Mouse (Mus musculus): ENCODE results near the gene Gm28551. TPM values are rescaled to one million over a fixed set of nuclear protein-coding genes. Genes with fewer than 3 reads are reported as not detected.
"Not testable (repeated sequence)": the region's sequence is repeated elsewhere in the genome, so short reads cannot be mapped to it uniquely, and the experiment has no call there.

Gene Gm28551
- total RNA-seq (2021) = not detected

DNA sequence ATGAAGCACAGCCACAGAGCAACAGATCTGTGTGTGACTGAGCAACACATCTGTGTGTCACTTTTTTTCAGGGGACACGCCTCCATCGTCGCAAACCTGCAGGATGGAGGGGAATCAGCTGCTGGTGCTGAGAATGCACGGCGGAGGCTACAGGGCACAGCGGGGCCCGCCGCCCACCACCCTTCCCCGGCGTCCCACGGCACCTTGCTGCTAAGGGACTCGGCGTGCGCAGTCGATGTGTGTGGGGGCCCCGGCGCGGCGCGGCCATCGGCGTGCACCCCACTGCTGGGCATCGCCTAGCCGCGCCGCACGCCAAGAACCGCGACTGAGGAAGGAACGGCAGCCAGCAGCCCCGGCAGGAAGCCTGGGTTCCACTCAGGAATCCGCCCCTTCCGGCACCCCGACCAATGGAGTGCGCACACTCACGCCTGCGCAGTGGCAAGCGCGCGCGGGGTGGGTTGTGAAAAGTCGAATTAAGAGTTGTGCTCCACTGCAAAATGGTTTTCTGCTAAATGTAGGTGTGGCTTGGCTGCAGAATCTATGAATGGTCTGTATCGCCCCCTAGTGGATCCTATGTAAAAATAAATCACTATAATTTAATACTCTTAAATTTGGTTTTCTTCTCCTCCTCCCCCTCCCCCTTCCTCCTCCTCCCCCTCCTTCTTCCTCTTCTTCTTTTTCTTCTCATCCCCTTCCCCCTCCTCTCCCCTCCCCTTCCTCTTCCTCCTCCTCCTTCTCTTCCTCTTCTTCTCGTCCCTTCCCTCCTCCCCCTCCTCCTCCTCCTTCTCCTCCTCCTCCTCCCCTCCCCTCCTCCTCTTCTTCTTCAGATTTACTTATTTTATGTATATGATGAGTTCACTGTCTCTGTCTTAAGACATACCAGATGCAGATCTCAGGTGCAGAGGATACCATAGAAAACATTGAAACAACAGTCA, at the start of gene Gm28551, which contains the start of the genes Asdurf and Asnsd1:
Gene Gm28551, minus strand, starts transcription at position 341 of the 935 bp plus-strand sequence.
Gene Asdurf, minus strand, starts transcription at position 293 of the 935 bp plus-strand sequence.
Gene Asnsd1, minus strand, starts transcription at position 426 of the 935 bp plus-strand sequence.
- peak; percentile 99 for DNase-seq

DNA sequence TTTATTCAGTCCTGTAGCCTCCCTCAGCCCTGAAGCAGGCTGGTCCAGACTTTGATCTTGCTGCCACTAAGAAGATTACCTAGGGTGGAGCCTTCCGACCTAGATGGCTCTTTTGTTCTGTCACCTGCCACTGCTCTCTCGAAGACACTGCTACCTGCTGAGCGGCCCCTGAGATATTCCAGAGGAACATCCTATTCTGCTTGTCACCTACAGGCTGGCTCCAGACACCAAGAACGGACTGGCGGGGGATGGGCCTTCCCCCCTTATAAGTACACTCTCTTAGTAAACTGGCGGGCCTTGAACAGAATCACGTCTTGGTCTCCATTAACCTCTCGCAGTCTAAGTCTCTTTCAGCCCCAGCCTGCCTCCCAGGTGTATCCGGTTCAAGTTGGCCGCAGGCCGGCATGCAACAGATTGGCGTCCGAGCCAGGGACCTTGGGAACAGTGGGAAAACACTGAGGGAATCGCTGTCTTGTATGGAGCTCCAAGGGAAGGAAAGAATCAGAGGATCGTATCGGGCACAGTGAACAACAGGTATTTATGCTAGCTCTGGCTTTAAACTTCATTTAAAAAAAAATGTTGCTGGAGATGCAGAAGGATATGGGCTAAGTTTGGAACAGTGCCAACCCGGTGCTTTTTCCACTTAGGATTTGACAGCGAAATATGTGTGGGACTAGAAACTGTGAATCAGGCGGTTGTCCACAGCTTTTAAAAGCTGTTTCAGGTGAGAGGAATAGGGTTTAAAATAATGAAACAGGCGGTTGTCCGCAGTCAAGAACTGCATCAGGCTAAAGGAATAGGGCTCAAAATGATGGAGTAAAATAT, 41.7 kb upstream of the Gm28551 start:
- peak; percentile 25 for DNase-seq

GRCm38 (mm10) chr1:53388762-53389161, 36.3 kb upstream of the Gm28551 start:
- DNase-seq = no peak

DNA sequence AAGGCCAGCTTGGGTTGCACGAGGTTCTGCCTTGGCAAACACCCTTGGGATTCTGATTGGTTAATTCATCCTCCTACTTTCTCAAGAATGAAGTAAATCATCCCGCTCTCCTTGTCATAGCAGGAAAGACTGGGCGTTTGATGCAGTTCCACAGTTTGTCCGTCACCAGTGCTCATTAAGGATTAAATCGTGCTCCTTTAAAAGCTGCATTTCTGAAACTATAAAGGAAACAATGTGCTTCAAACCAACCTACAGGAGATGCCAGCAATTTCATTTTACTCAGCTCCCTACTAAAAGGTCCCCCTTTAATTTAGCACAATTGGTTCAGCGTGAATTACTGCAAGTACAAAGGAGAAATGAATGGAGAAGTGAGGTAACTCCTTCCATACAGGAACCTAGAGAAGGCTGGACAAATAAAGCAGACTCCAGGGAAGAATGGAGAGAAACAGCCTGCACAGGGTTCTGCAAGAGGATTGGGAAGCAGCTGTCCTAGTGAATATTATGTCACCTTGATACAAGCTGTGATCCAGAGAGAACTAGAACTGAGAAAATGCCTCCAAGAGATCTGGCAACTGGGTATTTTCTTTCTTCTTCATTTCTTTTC, 31.7 kb upstream of the Gm28551 start:
- DNase-seq = no peak

GRCm38 (mm10) chr1:53377731-53378130, 25.3 kb upstream of the Gm28551 start:
- DNase-seq = no peak

DNA sequence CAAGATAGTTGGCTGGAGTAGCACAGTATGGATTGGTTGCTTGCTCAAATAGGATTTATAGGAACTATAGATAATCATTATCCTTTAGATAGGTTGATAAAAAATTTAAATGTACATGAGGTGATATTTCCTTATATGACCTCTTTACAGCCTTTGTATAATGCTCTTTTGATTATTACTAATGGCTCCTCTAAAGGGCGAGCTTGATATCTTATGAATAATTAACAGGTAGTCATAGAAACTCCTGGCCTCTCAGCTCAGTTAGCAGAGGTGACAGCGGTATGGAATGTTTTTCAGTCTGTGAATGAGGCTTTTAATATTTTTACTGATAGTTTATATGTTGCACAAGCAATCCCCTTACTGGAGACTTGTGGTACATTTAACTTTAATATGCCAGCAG, 23.5 kb upstream of the Gm28551 start:
- DNase-seq = not testable (repeated sequence)

GRCm38 (mm10) chr1:53358988-53359387, 6.5 kb upstream of the Gm28551 start:
- no peak for DNase-seq

GRCm38 (mm10) chr1:53341071-53341470, 11.4 kb downstream of the Gm28551 start:
- DNase-seq = no peak

DNA sequence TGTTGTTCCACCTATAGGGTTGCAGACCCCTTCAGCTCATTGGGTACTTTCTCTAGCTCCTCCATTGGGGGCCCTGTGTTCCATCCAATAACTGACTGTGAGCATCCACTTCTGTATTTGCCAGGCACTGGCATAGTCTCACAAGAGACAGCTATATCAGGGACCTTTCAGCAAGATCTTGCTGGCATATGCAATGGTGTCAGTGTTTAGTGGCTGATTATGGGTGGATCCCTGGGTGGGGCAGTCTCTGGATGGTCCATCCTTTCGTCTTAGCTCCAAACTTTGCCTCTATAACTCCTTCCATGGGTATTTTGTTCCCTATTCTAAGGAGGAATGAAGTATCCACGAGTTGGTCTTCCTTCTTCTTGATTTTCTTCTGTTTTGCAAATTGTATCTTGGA, 15.1 kb downstream of the Gm28551 start:
- not testable (repeated sequence) for DNase-seq

DNA sequence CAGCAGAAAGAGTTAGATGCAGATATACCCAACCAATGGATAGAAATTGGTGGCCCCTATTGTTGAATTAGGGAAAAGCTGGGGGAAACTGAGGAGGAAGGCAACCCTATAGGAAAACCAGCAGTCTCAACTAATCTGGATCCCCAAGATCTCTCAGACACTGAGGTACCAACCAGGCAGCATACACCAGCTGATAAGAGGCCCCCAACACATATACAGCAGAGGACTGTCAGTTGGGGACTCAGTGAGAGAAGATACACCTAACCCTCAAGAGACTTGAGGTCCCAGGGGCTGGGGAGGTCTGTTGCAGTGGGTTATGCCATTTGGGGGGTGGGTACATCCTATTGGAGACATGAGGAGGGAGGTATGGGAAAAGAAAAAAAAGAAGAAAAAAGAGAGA, 17.0 kb downstream of the Gm28551 start:
- no peak for DNase-seq

DNA sequence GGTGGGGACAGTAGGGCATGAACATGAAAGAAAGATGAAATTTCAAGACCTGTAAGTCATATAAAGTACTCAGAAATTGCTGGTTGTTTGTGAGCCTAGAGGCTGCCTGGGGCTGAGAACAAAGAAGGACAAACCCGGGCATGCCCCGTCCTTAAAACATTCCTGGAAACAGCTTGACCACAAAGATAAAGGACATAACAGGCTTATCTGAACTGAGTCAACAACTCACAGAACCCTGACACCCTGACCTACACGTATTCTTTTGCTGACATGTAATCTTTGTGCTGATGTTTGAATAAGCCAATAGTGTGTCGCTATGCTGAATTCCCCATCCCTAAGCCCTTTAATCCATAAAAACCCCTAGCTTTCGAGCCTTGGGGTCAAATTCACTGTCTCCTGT, 18.9 kb downstream of the Gm28551 start:
- not testable (repeated sequence) for DNase-seq

GRCm38 (mm10) chr1:53324827-53325494, 27.5 kb downstream of the Gm28551 start:
- DNase-seq = no peak

DNA sequence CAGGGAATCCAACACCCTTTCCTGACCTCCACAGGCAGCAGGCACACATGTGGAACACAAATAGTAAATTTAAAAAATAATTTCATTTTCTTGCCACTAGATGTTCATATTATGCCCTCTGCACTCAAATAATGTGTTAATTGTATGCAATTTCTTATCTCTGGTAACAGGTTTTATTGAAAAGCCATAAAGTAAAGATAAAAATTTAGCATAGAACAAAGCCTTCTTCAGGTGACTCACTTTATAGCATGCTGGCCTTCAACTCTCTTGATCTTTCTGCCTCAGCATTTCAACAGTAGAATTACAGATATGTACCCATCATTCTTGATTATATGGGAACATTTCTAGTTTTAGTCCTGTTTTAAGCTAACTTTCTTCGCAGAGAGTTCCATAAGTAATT, 28.2 kb downstream of the Gm28551 start:
- DNase-seq = no peak

DNA sequence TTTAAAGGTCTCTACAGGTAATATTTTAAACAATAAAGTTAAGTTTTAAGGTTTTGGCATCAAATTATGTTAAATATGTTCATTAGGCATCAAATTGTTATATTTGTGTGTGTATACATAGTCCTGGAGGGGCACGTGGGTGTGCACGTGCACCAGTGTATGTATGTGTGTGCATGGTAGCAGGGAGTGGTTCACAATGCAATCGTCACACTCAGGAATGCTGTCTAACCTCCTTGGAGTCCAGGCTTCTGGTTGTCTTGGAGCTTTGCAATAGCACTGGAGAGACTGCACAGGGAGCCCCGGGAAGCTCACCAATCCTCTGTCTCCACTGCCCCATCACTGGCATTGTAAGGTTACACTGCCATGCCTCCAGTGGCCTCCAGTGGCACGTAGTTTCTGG, 29.2 kb downstream of the Gm28551 start:
- DNase-seq = no peak

DNA sequence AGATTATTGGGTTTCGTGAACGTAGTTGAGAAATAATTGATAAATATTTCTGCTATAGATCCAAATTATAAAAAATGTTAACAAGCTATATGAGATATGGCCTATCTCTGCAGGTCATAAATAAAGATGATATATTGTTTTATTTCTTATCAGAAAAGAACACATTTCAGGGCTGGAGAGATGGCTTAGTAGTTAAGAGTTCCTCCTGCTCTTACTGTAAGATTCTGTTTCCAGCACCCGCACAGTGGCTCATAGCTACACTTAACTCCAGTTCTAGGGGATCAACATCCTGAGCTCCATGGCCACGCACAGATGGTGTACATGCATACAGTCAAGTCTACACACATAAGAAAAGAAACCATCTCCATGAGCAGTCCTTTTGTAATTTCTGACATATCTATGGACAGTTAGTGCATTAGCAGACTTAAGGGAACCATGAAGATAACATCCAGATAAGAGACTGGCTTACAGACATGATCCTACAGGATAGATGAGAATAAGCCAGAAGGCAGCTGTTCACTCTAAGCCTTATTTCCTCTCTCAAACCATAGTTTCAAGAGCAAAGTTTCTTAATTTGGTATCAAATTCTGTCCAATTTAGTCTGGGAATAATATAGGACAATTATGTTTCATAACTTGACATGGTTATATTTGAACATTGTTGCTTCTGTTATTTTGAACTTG, 30.7 kb downstream of the Gm28551 start:
- DNase-seq = no peak

GRCm38 (mm10) chr1:53312989-53313967, 39.2 kb downstream of the Gm28551 start, which contains the start of gene Osgepl1:
Osgepl1 (plus strand) TSS chr1:53313624.
- peak; percentile 88 for DNase-seq

- DNase-seq = no peak
These were observed 52.0 kb downstream of the Gm28551 start for GRCm38 (mm10) chr1:53300506-53300905.

DNA sequence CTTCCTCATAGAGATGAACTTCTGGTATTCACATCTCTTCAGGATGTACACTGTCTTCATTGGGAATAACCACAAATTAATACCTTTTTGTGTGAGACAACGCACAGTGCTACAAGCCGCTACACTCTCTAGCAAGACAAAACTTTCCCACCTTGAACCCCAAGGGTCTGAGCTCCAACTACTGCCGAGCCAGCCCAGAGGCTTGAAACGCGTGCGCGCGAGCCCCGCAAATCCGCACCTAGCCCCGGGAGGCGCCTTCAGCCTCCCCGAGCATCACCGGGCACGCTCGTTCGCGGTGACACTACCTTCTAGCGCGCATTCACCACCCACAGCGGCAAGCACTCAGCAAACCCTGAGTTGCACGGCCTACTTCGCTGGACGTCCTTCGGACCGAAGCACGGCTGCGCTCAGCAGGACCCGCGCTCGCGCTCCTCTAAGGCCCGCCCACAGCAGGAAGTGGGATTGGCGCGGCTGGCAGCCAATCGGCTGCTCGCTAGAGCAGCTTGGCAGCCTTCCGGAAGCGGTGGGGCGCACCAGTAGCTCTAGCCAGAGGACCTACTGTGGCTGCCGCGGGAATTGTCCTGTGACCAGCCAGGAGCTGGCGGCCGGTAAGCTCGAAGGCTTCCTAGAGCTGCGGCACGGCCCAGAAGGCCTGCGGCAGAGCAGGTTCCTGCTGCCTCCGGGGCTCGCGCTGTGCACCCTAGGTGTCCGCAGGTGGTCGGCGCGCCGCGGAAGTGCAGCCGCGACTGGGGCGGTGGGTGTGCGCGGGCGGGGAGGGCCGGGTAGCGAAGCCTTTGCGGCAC, 55.7 kb downstream of the Gm28551 start, which contains the start of the genes Pms1, Ormdl1 and Gm28778:
Gene Pms1, minus strand, starts transcription at position 438 of the 803 bp plus-strand sequence.
Gene Ormdl1, plus strand, starts transcription at position 515 of the 803 bp plus-strand sequence.
Gene Gm28778, plus strand, starts transcription at position 531 of the 803 bp plus-strand sequence.
- DNase-seq = peak; percentile 97

DNA sequence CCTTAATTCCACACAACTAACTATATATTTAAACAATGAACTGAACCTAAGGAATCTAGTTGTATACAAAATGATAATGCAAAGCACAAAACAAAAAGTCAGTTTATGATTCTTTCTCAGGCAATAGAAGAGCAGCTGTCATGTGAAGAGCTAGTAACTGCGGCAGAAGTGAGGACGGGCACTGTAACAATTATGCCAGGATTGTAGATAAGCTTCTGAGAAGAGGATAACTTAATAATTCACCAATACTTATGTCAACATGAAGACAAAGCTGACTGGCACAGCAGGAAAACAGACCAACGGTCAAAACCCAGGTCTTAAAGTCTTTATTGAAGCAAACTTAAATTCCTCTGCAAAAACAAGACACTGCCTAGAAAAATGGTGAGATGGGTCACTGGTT, 61.3 kb downstream of the Gm28551 start:
- DNase-seq = no peak
